Mouse (Mus musculus) macrophage (primary cell): ENCODE measurements around the gene Pfas. TPM values are rescaled to one million over a fixed set of nuclear protein-coding genes. Genes with fewer than 3 reads are reported as not detected.
"Not testable (repeated sequence)": the region's sequence is repeated elsewhere in the genome, so short reads cannot be mapped to it uniquely, and the experiment has no call there.

Experiments
- H3K27ac ChIP-seq: fragments of 350-480 bp; formaldehyde crosslinking; 2 replicates; pipeline ENCODE4 v1.9.0; 2021
- H3K36me3 ChIP-seq: fragments of 350-480 bp; formaldehyde crosslinking; 2 replicates; pipeline ENCODE4 v1.9.0; 2021; ENCODE audit errors: inconsistent target
- H3K4me3 ChIP-seq: fragments of 350-480 bp; formaldehyde crosslinking; 2 replicates; pipeline ENCODE4 v1.9.0; 2021; ENCODE audit errors: inconsistent target
- H3K79me2 ChIP-seq: fragments of 350-480 bp; formaldehyde crosslinking; 2 replicates; pipeline ENCODE4 v1.9.0; 2021; ENCODE audit errors: inconsistent target
- WGBS: methylation state at CpG from one replicate; pipeline ENCODE4 v1.1.7; 2026; ENCODE audit warnings: inconsistent platforms; ENCODE audit not compliant: missing documents; 5-methylcytosine and 5-hydroxymethylcytosine counted together
- polyA plus RNA-seq: library from polyadenylated mRNA; stranded (reverse); fragments of 250-400 nt; gene quantifications from 3 replicates; pipeline ENCODE4 v1.2.4, GENCODE M21; 2018; ENCODE audit warnings: inconsistent platforms

Gene Pfas
- polyA plus RNA-seq, 1 experiment from 2014 or later: 2.4 TPM

- H3K79me2 ChIP-seq: peaks cover 24% of the 10 kb centered on the region
- peaks cover 25% of the 10 kb centered on the region; the same call in 1 of the 2 replicates for H3K36me3 ChIP-seq
- H3K4me3 ChIP-seq, H3K27ac ChIP-seq: not testable (repeated sequence)
- WGBS: 93% methylated on average over 4 of the region's 4 CpGs
Observed at GRCm38 (mm10) chr11:69002782-69003181, 5.5 kb downstream of the Pfas start.

DNA sequence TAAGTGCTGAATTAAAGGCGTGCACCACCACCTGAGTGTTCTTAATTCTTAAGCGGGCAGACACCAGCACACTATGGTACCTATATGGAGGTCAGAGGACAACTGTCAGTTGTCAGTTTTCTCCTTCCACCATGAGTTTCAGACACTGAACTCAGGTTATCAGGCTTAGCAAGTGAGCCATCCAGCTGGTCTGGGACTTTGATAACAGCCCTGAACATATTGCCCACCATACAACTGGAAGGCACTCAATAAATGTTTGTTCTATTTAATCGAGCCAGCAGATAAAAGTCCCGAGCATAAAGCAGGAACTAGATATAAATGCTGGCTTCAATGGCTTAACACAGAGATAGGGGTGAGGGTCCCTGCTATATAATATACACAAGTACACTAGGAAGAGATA lies 11.2 kb downstream of the Pfas start:
- Histone ChIP-seq H3K4me3 (no peak overlapping the region), H3K27ac (no peak overlapping the region), H3K36me3 (peaks cover 48% of the 10 kb centered on the region; the same call in 1 of the 2 replicates), H3K79me2 (no peaks in the 10 kb centered on the region)
- WGBS: 95% methylated on average over 4 of the region's 4 CpGs

DNA sequence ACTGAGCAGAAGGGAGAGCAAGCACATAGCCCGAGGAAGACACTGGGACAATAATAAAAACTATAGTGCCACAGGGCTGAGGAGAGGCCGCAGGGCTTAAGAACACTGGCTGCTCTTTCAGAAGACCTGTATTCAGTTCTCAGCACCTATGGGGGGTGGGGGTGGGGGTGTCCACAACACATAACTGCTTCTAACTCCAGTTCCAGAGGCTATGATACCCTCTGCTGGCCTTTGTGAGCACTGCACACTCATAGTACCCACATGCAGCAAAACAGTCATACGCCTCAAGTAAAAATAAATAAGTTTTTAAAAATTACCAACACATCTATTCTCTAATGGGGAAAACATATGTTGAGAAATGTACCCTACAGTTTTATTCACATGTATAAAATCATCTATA lies 13.9 kb downstream of the Pfas start:
- H3K79me2 ChIP-seq: no peaks in the 10 kb centered on the region
- WGBS: 96% methylated on average over 3 of the region's 3 CpGs
- H3K27ac ChIP-seq: no peak overlapping the region
- H3K4me3 ChIP-seq: no peak overlapping the region
- peaks cover 27% of the 10 kb centered on the region; the same call in 1 of the 2 replicates for H3K36me3 ChIP-seq

DNA sequence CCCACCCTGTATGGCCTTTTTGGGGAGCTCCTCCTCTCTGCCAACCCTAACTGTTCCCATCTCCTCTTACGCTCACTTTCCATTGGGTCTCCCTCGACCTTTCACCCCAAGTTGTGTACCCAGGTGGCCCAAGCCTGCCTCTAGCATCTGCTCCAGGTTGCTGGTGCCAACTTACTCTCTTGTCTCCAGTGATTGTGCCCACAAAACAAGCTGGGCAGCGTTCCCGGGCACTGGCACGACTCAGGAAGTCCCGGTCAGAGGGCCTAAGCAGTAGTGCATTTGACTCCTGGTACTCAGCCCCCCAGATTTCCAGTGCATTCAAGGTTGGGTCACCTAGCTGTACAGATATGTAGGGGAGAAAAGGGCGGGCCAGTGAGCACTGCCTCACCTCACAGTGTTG lies 15.1 kb downstream of the Pfas start:
- Histone ChIP-seq H3K4me3 (no peak overlapping the region), H3K79me2 (no peaks in the 10 kb centered on the region), H3K27ac (no peak overlapping the region), H3K36me3 (peaks cover 22% of the 10 kb centered on the region; the same call in 1 of the 2 replicates)
- 94% methylated on average over 7 of the region's 7 CpGs for WGBS

- 95% methylated on average over 17 of the region's 17 CpGs for WGBS
- no peaks in the 10 kb centered on the region for H3K79me2 ChIP-seq
- no peak overlapping the region for H3K27ac ChIP-seq
- peaks cover 6% of the 10 kb centered on the region; the same call in 1 of the 2 replicates for H3K36me3 ChIP-seq
- no peak overlapping the region for H3K4me3 ChIP-seq
Observed at GRCm38 (mm10) chr11:68988341-68988740, 19.9 kb downstream of the Pfas start.

DNA sequence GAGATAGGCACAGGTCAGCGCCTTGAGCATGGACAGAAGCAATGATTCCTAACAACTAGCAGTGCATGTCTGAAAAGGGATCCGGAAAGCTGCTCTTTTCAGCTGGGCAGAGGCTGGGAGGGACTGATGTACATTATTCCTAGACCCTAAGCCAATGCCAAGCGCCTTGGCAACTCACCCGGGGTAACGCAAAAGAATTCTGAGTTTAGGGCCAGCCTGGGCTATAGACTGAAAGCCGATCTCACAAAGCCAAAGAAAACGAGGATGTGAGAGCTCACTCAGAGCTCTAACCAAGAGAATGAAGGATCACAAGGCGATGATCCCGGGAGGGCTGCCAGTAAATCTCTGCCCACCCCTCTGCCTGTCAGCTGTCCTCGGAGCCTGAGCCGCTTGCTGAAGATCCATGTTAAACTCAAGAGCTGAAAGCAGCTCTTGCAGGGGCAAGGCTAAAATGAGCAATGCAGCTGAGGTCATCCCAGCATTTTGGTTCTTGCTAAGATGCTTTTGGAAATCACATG lies 20.8 kb downstream of the Pfas start:
- Histone ChIP-seq H3K27ac (no peak overlapping the region), H3K79me2 (no peaks in the 10 kb centered on the region), H3K4me3 (no peak overlapping the region), H3K36me3 (peaks cover 2% of the 10 kb centered on the region; the same call in 1 of the 2 replicates)
- 95% methylated on average over 11 of the region's 11 CpGs for WGBS

- H3K36me3 ChIP-seq: no peaks in the 10 kb centered on the region
- no peaks in the 10 kb centered on the region for H3K79me2 ChIP-seq
- no peak overlapping the region for H3K27ac ChIP-seq
- WGBS: 37% methylated on average over 4 of the region's 4 CpGs
- no peak overlapping the region for H3K4me3 ChIP-seq
Observed at GRCm38 (mm10) chr11:68982639-68983369, 25.5 kb downstream of the Pfas start.

DNA sequence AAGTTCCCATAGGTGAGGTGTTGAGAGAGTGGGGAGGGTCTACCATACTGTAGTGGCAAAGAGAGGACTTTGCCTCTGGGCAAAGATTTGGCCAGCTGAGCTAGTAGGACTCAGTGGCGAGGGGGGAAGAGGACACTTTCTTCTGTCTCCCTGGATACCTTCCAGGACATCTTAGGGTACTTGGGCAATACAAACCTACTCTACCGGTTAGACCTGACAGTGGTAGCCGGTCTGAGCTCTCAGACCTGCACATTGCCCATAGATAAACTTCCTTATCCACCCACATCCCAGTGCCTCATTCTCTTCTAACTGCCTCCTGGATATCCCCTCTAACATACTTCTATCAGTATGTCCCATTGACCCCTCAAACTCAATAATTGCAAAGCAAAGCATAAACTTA lies 27.3 kb downstream of the Pfas start:
- no peaks in the 10 kb centered on the region for H3K79me2 ChIP-seq
- no peak overlapping the region for H3K4me3 ChIP-seq
- 87% methylated on average over 3 of the region's 3 CpGs for whole genome bisulfite sequencing
- no peaks in the 10 kb centered on the region for H3K36me3 ChIP-seq
- no peak overlapping the region for H3K27ac ChIP-seq

DNA sequence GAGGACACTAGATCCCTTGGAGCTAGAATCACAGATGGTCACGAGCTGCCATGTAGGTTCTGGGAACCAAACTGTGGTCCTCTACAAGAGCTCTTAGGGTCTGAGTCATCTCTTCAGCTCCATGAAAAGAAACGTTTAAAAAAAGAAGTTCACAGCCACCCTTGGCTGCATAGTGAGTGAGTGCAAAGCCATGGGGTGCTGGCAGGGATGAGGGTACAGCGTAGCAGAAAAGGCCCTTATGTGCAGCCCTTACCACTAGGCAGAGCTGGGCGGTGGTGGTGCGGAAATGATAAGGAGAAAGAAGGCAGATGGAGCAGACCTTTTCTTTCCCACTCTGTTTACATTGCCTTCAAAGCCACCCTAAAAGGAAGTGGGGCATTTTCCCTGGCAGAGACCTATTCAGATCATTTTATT lies 28.9 kb downstream of the Pfas start:
- 27% methylated on average over 5 of the region's 5 CpGs for WGBS
- Histone ChIP-seq H3K79me2 (no peaks in the 10 kb centered on the region), H3K36me3 (no peaks in the 10 kb centered on the region), H3K27ac (no peak overlapping the region), H3K4me3 (no peak overlapping the region)

- 89% methylated on average over 1 of the region's 1 CpGs for WGBS
- no peaks in the 10 kb centered on the region for H3K79me2 ChIP-seq
Observed at GRCm38 (mm10) chr11:68975601-68976000, 32.7 kb downstream of the Pfas start.

GRCm38 (mm10) chr11:68975085-68975484 lies 33.2 kb downstream of the Pfas start, which contains the start of gene Rangrf:
TSS of gene Rangrf (minus strand) at chr11:68975185.
- no peak within 1 kb of the TSS for H3K27ac ChIP-seq
- no peaks in the 10 kb centered on the region for H3K36me3 ChIP-seq
- H3K4me3 ChIP-seq: peak within 1 kb of the TSS; percentile 30; the same call in 1 of the 2 replicates
- no peaks in the 10 kb centered on the region for H3K79me2 ChIP-seq
- 94% methylated on average over 7 of the region's 7 CpGs for WGBS

More at GRCm38 (mm10) chr11:68975601-68976000, 32.7 kb downstream of the Pfas start:
- Histone ChIP-seq H3K4me3 (no peak overlapping the region), H3K27ac (no peak overlapping the region), H3K36me3 (no peaks in the 10 kb centered on the region)

GRCm38 (mm10) chr11:68974059-68974450 lies 34.2 kb downstream of the Pfas start:
- peak overlapping the region; percentile 30 for H3K4me3 ChIP-seq
- 68% methylated on average over 6 of the region's 6 CpGs for WGBS

DNA sequence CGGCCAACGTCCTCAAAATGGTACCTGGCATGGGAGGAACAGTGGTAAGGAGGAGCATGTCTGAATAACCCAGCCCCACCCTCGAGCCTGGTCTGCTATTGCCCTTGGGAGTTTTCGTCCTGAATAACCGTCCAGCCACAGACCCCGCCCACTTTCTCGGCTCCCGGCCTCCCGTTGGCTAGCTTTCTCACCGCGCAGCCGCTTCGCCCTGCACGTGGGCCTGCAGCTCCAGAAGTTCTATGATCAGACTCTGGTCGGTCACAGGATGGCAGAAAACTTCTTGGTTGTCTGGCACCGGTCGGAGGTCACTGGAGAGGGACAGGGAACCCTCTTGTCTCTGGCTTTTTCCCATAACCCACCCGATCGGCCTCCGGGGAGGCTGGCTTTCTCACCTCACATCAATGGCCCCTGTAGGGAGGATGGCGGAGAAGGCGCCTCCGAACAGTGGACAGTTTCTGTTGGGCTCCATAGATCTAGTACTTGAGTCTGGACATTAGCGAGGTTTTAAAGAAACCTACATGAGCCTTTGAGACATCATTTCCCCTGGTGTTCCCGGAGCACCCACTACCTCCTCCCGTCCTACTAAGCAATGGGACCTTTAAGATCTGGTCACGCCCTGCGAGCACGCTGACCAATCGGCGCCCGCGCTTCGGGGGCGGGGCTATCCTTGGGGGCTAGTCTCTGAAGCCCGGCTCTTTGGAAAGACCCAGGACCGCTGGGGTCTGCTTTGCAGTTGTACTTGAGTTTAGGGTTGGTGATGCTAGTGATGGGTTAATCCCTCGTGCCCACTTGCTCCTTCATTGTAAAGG lies 34.8 kb downstream of the Pfas start:
- 2% methylated on average over 35 of the region's 38 CpGs for whole genome bisulfite sequencing

More at GRCm38 (mm10) chr11:68974059-68974450, 34.2 kb downstream of the Pfas start:
- Histone ChIP-seq H3K36me3 (no peaks in the 10 kb centered on the region), H3K79me2 (no peaks in the 10 kb centered on the region), H3K27ac (no peak overlapping the region)

GRCm38 (mm10) chr11:68970232-68970631 lies 38.0 kb downstream of the Pfas start:
- H3K4me3 ChIP-seq: no peak overlapping the region
- 86% methylated on average over 4 of the region's 4 CpGs for WGBS
- no peaks in the 10 kb centered on the region for H3K36me3 ChIP-seq
- no peak overlapping the region for H3K27ac ChIP-seq
- H3K79me2 ChIP-seq: no peaks in the 10 kb centered on the region

More for the DNA sequence above, 34.8 kb downstream of the Pfas start:
- H3K36me3 ChIP-seq, H3K27ac ChIP-seq, H3K79me2 ChIP-seq: not testable (repeated sequence)
- peak overlapping the region; percentile 30 for H3K4me3 ChIP-seq

DNA sequence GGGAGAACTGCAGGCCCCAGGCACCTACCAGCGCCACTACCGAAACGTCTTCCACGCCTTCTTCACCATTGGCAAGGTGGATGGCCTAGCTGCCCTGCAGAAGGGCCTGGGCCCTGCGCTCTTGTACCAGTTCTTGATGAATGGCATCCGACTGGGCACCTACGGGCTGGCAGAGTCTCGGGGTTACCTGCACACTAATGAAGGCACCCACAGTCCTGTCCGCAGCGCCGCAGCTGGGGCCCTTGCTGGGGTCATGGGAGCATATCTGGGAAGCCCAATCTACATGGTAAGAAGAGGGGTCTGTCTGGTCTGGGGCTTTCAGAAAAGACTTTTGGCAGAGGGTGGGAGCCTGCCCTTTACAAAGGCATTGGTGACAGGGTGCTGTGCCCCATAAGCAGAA lies 39.5 kb downstream of the Pfas start:
- Histone ChIP-seq H3K27ac (no peak overlapping the region), H3K36me3 (no peaks in the 10 kb centered on the region), H3K4me3 (no peak overlapping the region), H3K79me2 (no peaks in the 10 kb centered on the region)
- 94% methylated on average over 11 of the region's 11 CpGs for WGBS
